Mouse (Mus musculus): ENCODE data around the gene Immp2l. TPM values are rescaled to one million over a fixed set of nuclear protein-coding genes. Genes with fewer than 3 reads are reported as not detected.

The Immp2l gene
- polyA plus RNA-seq, 1 experiment from 2014 or later = 8.5 TPM

- Histone ChIP-seq H3K4me3 (no peak overlapping the region), H3K9me3 (no peaks in the 10 kb centered on the region), H3K4me2 (no peak overlapping the region), H3K27me3 (no peaks in the 10 kb centered on the region), H3K36me3 (no peaks in the 10 kb centered on the region), H3K9ac (no peak overlapping the region), H3K4me1 (replicated peaks) (no peaks in the 10 kb centered on the region), H3K27ac (replicated peaks) (no peak overlapping the region)
- ATAC-seq (ENCODE audit: low read depth) = no peak
- WGBS = 57% methylated on average over 7 of the region's 7 CpGs
These were observed 307.2 kb downstream of the Immp2l start for GRCm38 (mm10) chr12:41330988-41331671.

GRCm38 (mm10) chr12:41345621-41346020 is 321.7 kb downstream of the Immp2l start:
- no peak overlapping the region for H3K27ac ChIP-seq (replicated peaks)
- no peaks in the 10 kb centered on the region for H3K27me3 ChIP-seq
- no peaks in the 10 kb centered on the region for H3K36me3 ChIP-seq
- no peak overlapping the region for H3K4me2 ChIP-seq
- ATAC-seq (ENCODE audit: low read depth) = no peak
- 85% methylated on average over 4 of the region's 4 CpGs for WGBS
- H3K4me1 ChIP-seq (replicated peaks) = no peaks in the 10 kb centered on the region
- H3K4me3 ChIP-seq = no peak overlapping the region
- no peaks in the 10 kb centered on the region for H3K9me3 ChIP-seq
- H3K9ac ChIP-seq = no peak overlapping the region

DNA sequence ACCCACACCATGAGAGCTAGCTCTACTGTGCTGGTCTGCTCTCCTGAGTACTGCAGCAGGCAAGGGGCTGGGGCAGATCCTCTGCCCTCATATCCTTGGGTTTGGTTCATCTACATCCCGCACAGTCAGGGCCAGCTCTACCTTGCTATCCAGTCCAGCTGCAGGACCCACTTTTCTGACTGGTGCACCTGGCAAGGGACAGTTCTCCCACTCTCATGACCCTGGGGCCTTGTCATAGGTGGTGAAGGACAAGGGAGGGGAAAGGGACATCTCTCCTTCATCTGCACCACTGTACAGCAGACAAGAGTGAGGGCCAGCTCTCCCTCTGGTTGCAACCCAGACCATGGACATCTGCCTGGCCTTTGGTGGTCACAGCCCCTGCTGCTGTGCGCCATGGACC is 323.6 kb downstream of the Immp2l start:
- Histone ChIP-seq H3K27ac (replicated peaks) (no peak overlapping the region), H3K36me3 (no peaks in the 10 kb centered on the region), H3K27me3 (no peaks in the 10 kb centered on the region), H3K9me3 (no peaks in the 10 kb centered on the region), H3K9ac (no peak overlapping the region), H3K4me2 (no peak overlapping the region), H3K4me3 (no peak overlapping the region), H3K4me1 (replicated peaks) (no peaks in the 10 kb centered on the region)
- ATAC-seq (ENCODE audit: low read depth) = no peak
- WGBS = 95% methylated on average over 2 of the region's 2 CpGs

DNA sequence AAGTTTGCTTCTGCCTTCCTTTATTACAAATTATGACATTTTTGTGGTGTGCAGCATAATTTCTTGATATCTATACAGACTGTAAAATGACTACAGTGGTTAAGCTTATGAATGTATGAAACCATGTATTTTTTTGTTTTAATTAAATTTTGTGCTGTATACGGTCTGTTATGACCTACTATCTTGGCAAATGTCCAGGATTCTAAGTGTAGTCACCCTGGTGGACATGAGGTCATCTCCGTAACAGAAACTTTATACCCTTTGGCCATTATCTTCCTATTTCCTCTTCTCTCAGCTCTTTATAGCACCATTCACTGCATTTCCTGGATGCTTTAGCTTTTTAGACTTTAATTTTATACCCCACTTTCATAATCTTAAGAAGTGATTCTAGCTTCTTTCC is 325.5 kb downstream of the Immp2l start:
- Histone ChIP-seq H3K9ac (no peak overlapping the region), H3K36me3 (no peaks in the 10 kb centered on the region), H3K27me3 (no peaks in the 10 kb centered on the region), H3K27ac (replicated peaks) (no peak overlapping the region), H3K4me2 (no peak overlapping the region), H3K4me3 (no peak overlapping the region), H3K9me3 (no peaks in the 10 kb centered on the region), H3K4me1 (replicated peaks) (no peaks in the 10 kb centered on the region)
- ATAC-seq (ENCODE audit: low read depth) = no peak
- WGBS = 75% methylated on average over 2 of the region's 2 CpGs

DNA sequence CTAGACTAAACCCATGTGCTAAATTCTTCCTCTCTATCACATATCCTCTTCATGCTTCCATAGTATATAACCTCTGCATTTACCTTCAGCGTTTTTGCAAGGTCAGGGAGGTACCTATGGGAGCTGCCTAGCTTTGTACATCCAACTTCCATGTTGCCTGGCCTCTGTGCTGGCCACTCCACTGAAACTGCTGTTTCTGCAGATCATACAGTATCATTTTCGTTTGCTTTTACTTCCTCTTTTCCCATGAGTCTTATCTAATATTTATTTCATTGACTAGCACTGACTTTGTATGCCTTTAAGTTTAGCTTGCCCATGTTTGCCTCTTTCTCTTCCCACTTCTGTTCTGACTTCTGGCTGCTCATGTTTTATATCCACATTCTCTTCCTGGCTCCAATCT is 325.9 kb downstream of the Immp2l start:
- Histone ChIP-seq H3K9me3 (no peaks in the 10 kb centered on the region), H3K4me2 (no peak overlapping the region), H3K27ac (replicated peaks) (no peak overlapping the region), H3K9ac (no peak overlapping the region), H3K4me3 (no peak overlapping the region), H3K36me3 (no peaks in the 10 kb centered on the region), H3K4me1 (replicated peaks) (no peaks in the 10 kb centered on the region), H3K27me3 (no peaks in the 10 kb centered on the region)
- WGBS = 61% methylated on average over 2 of the region's 2 CpGs
- no peak for ATAC-seq (ENCODE audit: low read depth)

GRCm38 (mm10) chr12:41351275-41351674 is 327.4 kb downstream of the Immp2l start:
- Histone ChIP-seq H3K27ac (replicated peaks) (no peak overlapping the region), H3K4me3 (no peak overlapping the region), H3K4me2 (no peak overlapping the region), H3K9me3 (no peaks in the 10 kb centered on the region), H3K36me3 (no peaks in the 10 kb centered on the region), H3K9ac (no peak overlapping the region), H3K27me3 (no peaks in the 10 kb centered on the region), H3K4me1 (replicated peaks) (no peaks in the 10 kb centered on the region)
- 28% methylated on average over 2 of the region's 2 CpGs for WGBS
- ATAC-seq (ENCODE audit: low read depth) = no peak

DNA sequence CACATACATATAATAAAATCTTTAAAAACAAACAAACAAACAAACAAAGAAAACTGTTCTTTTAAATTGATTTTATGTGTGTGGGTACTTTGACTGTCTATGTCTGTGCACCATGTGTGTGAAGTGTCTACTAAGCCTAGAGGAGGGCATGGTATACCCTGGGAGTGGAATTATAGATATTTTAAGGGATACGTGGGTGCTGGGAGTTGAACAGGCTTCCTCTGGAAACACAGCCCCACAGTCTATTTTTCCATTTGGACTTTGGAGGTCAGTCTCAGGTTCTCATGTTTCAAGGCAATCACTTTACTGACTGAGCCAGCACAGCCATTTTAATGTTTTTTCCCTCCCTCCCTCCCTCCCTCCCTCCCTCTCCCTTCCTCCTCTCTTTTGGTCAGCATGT is 331.0 kb downstream of the Immp2l start:
- Histone ChIP-seq H3K4me3 (no peak overlapping the region), H3K27ac (replicated peaks) (no peak overlapping the region), H3K9me3 (no peaks in the 10 kb centered on the region), H3K27me3 (no peaks in the 10 kb centered on the region), H3K4me2 (no peak overlapping the region), H3K36me3 (no peaks in the 10 kb centered on the region), H3K4me1 (replicated peaks) (no peaks in the 10 kb centered on the region), H3K9ac (no peak overlapping the region)
- ATAC-seq (ENCODE audit: low read depth) = no peak
- WGBS = 55% methylated on average over 1 of the region's 1 CpGs

DNA sequence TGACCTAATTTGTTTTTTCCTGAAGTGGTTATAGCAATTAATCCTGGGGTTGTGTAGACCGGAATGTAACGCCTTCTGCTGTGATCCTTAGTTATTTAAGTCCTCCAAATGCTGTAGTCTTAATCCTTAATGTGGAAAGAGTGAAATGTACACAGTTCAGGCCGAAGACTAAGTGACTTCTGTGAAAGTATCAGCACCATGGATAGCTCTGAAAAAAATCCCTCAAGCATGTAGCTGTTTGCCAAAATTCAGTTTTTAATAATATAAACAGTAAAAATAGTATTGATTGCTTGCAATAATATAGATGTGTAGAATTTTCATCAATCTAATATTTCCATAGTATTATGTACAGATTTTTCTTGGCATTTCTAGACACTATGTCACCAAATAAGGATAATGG is 332.1 kb downstream of the Immp2l start:
- H3K27me3 ChIP-seq = no peaks in the 10 kb centered on the region
- 58% methylated on average over 3 of the region's 3 CpGs for WGBS
- no peak for ATAC-seq (ENCODE audit: low read depth)
- H3K4me1 ChIP-seq (replicated peaks) = no peaks in the 10 kb centered on the region
- no peaks in the 10 kb centered on the region for H3K9me3 ChIP-seq
- no peak overlapping the region for H3K27ac ChIP-seq (replicated peaks)
- H3K36me3 ChIP-seq = no peaks in the 10 kb centered on the region
- H3K4me3 ChIP-seq = no peak overlapping the region
- no peak overlapping the region for H3K9ac ChIP-seq
- H3K4me2 ChIP-seq = no peak overlapping the region

GRCm38 (mm10) chr12:41386685-41387084 is 362.8 kb downstream of the Immp2l start:
- no peak overlapping the region for H3K9ac ChIP-seq
- H3K4me2 ChIP-seq = no peak overlapping the region
- no peaks in the 10 kb centered on the region for H3K9me3 ChIP-seq
- H3K27ac ChIP-seq (replicated peaks) = no peak overlapping the region
- H3K36me3 ChIP-seq = no peaks in the 10 kb centered on the region
- H3K27me3 ChIP-seq = no peaks in the 10 kb centered on the region
- 59% methylated on average over 1 of the region's 1 CpGs for WGBS
- no peak overlapping the region for H3K4me3 ChIP-seq
- no peak for ATAC-seq (ENCODE audit: low read depth)
- no peaks in the 10 kb centered on the region for H3K4me1 ChIP-seq (replicated peaks)

DNA sequence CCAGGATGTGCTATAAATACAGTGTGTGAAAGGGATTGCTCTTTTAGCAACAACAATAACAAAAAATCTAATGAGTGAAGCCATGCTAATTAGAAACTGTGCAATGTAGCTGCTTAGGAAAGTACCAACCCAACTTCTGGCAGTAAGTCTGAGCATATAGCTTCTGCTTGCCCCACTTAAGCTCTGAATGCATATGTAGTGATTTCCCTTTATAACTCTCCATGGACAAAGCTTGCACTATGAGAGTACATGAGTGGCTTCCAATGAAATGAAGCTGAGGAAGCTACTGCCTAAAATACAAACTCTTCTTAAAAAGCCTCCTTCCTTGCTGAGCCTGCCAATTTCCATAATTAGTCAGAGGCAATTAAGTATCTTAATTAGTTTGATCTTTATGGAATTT is 370.3 kb downstream of the Immp2l start:
- no peaks in the 10 kb centered on the region for H3K36me3 ChIP-seq
- H3K9me3 ChIP-seq = no peaks in the 10 kb centered on the region
- H3K9ac ChIP-seq = no peak overlapping the region
- H3K27ac ChIP-seq (replicated peaks) = no peak overlapping the region
- H3K4me1 ChIP-seq (replicated peaks) = no peaks in the 10 kb centered on the region
- ATAC-seq (ENCODE audit: low read depth) = no peak
- no peaks in the 10 kb centered on the region for H3K27me3 ChIP-seq
- H3K4me2 ChIP-seq = no peak overlapping the region
- H3K4me3 ChIP-seq = no peak overlapping the region

DNA sequence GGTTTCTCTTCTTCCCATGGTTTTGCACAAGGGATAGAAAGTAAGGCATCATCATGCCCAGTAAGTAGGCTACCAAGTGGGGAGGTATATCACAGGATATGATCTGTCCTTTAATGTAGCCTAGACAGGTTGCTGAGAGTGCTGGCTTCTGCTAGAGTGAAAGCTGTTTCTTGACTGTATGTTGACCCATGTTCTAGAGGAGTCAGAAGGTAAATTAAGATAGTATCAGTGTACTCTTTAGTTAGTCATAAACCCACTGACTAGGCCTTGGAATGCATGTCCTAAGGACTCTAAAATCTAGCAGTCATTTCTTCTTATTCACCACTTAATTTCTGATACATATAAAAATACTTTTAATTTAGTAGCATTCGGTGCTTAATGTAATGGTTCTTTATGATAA is 377.2 kb downstream of the Immp2l start:
- H3K4me2 ChIP-seq = no peak overlapping the region
- H3K27ac ChIP-seq (replicated peaks) = no peak overlapping the region
- no peaks in the 10 kb centered on the region for H3K36me3 ChIP-seq
- H3K4me1 ChIP-seq (replicated peaks) = no peaks in the 10 kb centered on the region
- WGBS = 92% methylated on average over 1 of the region's 1 CpGs
- H3K9me3 ChIP-seq = no peaks in the 10 kb centered on the region
- H3K27me3 ChIP-seq = no peaks in the 10 kb centered on the region
- H3K4me3 ChIP-seq = no peak overlapping the region
- no peak for ATAC-seq (ENCODE audit: low read depth)
- H3K9ac ChIP-seq = no peak overlapping the region

- Histone ChIP-seq H3K36me3 (no peaks in the 10 kb centered on the region), H3K4me3 (no peak overlapping the region), H3K4me2 (no peak overlapping the region), H3K27ac (replicated peaks) (no peak overlapping the region), H3K9ac (no peak overlapping the region), H3K27me3 (no peaks in the 10 kb centered on the region), H3K4me1 (replicated peaks) (no peaks in the 10 kb centered on the region), H3K9me3 (no peaks in the 10 kb centered on the region)
- WGBS = 69% methylated on average over 3 of the region's 3 CpGs
- ATAC-seq (ENCODE audit: low read depth) = no peak
These were observed 378.0 kb downstream of the Immp2l start for GRCm38 (mm10) chr12:41401923-41402322.

DNA sequence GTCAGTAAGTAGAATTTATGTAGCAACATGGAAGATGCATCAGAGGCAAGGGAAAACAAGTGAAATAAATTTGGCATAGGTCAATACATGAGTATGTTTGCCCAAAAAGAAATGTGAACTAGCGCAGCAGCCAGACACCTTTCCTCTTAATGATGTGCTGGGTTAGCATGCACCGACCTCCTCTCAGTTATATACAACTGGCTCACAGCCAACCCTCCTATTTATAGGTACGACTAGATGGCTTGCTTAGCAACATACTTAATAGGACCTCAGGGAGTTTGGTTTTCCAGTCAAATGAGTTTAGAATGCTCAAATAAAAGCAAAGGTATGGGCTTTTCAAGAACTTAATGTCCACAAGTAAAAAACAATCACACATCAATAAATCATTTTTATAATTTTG is 385.5 kb downstream of the Immp2l start:
- no peak overlapping the region for H3K27ac ChIP-seq (replicated peaks)
- H3K4me3 ChIP-seq = no peak overlapping the region
- H3K4me1 ChIP-seq (replicated peaks) = no peaks in the 10 kb centered on the region; the same call in 1 of the 2 replicates
- no peaks in the 10 kb centered on the region for H3K9me3 ChIP-seq
- 31% methylated on average over 3 of the region's 3 CpGs for WGBS
- no peaks in the 10 kb centered on the region for H3K36me3 ChIP-seq
- H3K4me2 ChIP-seq = no peak overlapping the region
- H3K9ac ChIP-seq = no peak overlapping the region
- no peaks in the 10 kb centered on the region for H3K27me3 ChIP-seq
- no peak for ATAC-seq (ENCODE audit: low read depth)

Data from neural tube, embryonic 13.5 days (tissue).